Mouse (Mus musculus) 3T3-L1 (cell line): Measurements from ENCODE around the gene Megf8.

Experiments used
- DNase-seq: peaks from one replicate; pipeline ENCODE4 v3.0.0-alpha.2; 2015; ENCODE audit warnings: low read depth, low spot score

Gene Megf8

GRCm38 (mm10) chr7:25316532-25317445 lies at the start of gene Megf8:
Megf8 (plus strand) TSS chr7:25317164.
- peak; percentile 99 for DNase-seq

- peak; percentile 99 for DNase-seq
These were observed 49.6 kb upstream of the Megf8 start, which contains the start of gene Cic for GRCm38 (mm10) chr7:25267301-25267750. Cic (plus strand) TSS chr7:25267704.

- DNase-seq: peak; percentile 99
These were observed 49.1 kb upstream of the Megf8 start for GRCm38 (mm10) chr7:25267751-25268463.

GRCm38 (mm10) chr7:25268588-25268987 lies 48.4 kb upstream of the Megf8 start:
- no peak for DNase-seq

- no peak for DNase-seq
These were observed 47.9 kb upstream of the Megf8 start for GRCm38 (mm10) chr7:25269029-25269428.

GRCm38 (mm10) chr7:25269545-25270271 lies 47.3 kb upstream of the Megf8 start:
- DNase-seq: no peak

GRCm38 (mm10) chr7:25270652-25271633 lies 46.0 kb upstream of the Megf8 start:
- DNase-seq: no peak

- no peak for DNase-seq
These were observed 45.1 kb upstream of the Megf8 start for GRCm38 (mm10) chr7:25271651-25272444.

GRCm38 (mm10) chr7:25272445-25273258 lies 44.3 kb upstream of the Megf8 start:
- DNase-seq: no peak

- no peak for DNase-seq
These were observed 43.4 kb upstream of the Megf8 start for GRCm38 (mm10) chr7:25273259-25274241.

GRCm38 (mm10) chr7:25274571-25274970 lies 42.4 kb upstream of the Megf8 start:
- DNase-seq: no peak

- no peak for DNase-seq
These were observed 42.0 kb upstream of the Megf8 start for GRCm38 (mm10) chr7:25274996-25275395.

GRCm38 (mm10) chr7:25275555-25276298 lies 41.2 kb upstream of the Megf8 start:
- no peak for DNase-seq

- no peak for DNase-seq
These were observed 39.6 kb upstream of the Megf8 start for GRCm38 (mm10) chr7:25277405-25277804.

- DNase-seq: no peak
These were observed 39.0 kb upstream of the Megf8 start for GRCm38 (mm10) chr7:25277998-25278340.

GRCm38 (mm10) chr7:25278341-25279075 lies 38.5 kb upstream of the Megf8 start:
- DNase-seq: peak; percentile 93
